Mouse (Mus musculus) adrenal gland, adult 18-20 months (tissue): ENCODE results near the gene Dpf3. TPM values are rescaled to one million over a fixed set of nuclear protein-coding genes. Genes with fewer than 3 reads are reported as not detected.

Source experiments
- DNase-seq, 2 experiments: peaks; one replicate each; pipeline ENCODE4 v3.0.0; 2021 to 2022; ENCODE audit warnings: low spot score in 2 of 2
- long read RNA-seq, 2 experiments: library from polyadenylated mRNA; stranded (forward); transcript quantifications; one replicate each; pipeline ENCODE4 v2.0.0; 2021
- total RNA-seq, 2 experiments: library from RNA; stranded (reverse); gene quantifications; 1 replicate in 1 of 2; 2 replicates in 1 of 2; pipeline ENCODE4 v1.2.3; 2021

The Dpf3 gene
- 1 to 10 TPM; 7.3 to 7.7 TPM for total RNA-seq
- long read RNA-seq, experiment 1, partial matches to known transcripts: 0 of 2 reads
- long read RNA-seq, experiment 1, other reads (novel, unspliced or antisense): 2 of 2 reads
- long read RNA-seq, experiment 2, partial matches to known transcripts: 3 of 5 reads
- long read RNA-seq, experiment 2, other reads (novel, unspliced or antisense): 2 of 5 reads

DNA sequence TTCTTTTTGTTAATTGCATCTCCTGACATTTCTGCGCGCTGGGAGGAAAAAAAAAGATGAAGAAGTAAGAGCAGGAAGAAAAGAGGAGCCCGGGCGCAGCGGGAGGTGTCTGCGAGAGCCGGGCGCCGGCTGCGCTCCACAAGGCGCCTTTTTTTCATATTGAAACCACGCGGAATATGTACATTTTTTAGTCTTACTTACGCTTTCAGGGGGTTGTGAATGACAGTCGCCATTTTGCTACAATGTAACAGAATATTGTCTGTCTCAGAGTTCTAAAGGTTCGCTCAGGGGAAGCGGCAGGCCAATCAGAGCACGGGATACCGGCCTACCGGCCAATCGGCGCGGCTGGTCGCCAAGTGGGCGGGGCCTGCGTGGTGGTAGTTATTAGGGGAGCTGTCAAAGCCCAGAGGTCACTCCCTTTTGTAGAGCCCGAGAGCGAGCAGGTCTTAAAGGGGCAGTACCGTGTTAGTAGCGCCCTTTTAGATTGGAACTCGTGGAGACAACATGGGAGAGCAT lies at the start of gene Dpf3:
Dpf3 (minus strand) TSS at position 241 of the 516 bp plus-strand sequence.
- peak; percentile 99 for DNase-seq

GRCm38 (mm10) chr12:83536039-83536438 lies 48.5 kb upstream of the Dpf3 start:
- DNase-seq: no peak

GRCm38 (mm10) chr12:83535428-83535827 lies 47.9 kb upstream of the Dpf3 start:
- no peak for DNase-seq

GRCm38 (mm10) chr12:83534190-83534589 lies 46.7 kb upstream of the Dpf3 start:
- no peak for DNase-seq

- no peak for DNase-seq
These were observed 45.5 kb upstream of the Dpf3 start for GRCm38 (mm10) chr12:83532966-83533365.

- DNase-seq: no peak
These were observed 44.5 kb upstream of the Dpf3 start for GRCm38 (mm10) chr12:83531992-83532391.

DNA sequence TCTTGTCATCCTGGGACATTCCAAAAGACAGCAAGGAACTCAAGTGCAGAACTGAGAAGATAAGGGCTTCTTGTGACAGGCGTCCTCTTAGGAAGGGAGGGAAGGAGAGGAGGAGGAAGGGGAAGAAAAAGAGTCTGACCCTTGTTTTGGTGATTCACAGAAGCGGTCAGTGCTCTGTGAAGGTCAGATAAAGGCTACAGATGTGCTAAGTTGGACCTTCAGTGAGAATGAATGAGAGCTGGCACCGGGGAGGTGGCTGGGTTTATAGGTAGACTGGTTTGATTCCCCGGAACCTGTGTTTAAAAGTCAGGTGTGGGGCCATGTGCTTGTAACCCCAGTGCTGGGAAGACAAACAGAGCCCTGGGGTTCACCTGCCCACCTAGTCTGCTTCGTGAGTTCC lies 41.1 kb upstream of the Dpf3 start:
- no peak for DNase-seq

- no peak for DNase-seq
These were observed 40.3 kb upstream of the Dpf3 start for GRCm38 (mm10) chr12:83527816-83528215.

DNA sequence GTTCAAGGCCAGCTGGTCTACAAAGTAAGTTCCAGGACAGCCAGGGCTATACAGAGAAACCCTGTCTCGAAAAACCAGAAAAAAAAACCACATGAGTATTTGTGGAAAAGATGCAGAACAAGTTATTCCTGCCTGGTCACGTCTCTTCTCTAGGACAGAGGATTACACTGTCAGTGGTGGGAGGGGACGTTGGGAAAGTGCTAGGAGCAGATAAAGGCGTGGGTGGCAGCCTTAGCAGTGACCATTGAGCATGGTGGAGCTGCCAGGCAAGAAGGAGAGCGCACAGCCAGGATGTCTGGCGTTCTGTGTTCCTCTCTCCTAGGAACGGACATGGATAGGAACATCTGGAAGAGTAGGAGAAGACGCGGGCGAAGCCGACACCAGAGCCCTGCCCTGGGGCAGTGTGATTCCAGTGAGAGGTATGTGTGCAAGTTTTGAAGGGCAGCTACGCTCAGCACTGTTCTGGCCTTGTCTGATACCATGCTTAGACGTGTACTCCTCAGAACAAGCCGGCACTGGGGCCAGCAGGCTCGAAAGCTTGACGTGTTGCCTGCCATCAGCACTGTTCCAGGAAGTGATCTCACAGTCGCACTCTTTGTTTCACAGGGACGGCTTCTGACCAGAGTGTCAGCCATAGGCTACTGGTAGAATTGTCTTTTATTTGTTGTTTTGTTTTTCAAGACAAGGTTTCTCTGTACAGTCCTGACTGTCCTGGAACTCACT lies 38.5 kb upstream of the Dpf3 start:
- no peak for DNase-seq

DNA sequence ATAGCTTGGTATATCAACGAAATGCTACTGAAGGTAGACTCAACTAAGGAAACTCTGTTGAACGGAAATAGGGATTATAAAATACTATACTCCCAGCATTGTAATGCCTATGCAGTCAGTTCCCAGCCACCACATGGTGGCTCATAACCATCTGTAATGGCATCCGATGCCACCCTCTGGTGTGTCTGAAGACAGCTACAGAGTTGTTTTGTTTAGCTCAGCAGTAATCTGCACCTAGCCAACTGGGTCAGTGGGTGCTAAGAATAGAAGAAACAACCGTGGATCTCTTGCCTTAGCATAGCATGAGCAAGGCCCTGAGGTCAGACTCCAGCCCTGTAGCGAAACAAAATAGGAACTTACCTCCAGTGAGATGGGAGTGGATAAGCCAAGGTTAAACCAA lies 36.8 kb upstream of the Dpf3 start:
- DNase-seq: no peak

- no peak for DNase-seq
These were observed 36.4 kb upstream of the Dpf3 start for GRCm38 (mm10) chr12:83523892-83524291.

GRCm38 (mm10) chr12:83523056-83523455 lies 35.5 kb upstream of the Dpf3 start:
- no peak for DNase-seq

GRCm38 (mm10) chr12:83521083-83521482 lies 33.6 kb upstream of the Dpf3 start:
- DNase-seq: no peak

- peak; percentile 94 to 96 for DNase-seq
These were observed 32.9 kb upstream of the Dpf3 start, which contains the start of gene Dcaf4 for GRCm38 (mm10) chr12:83520311-83520890. Gene Dcaf4 (plus strand): TSS chr12:83520466.

- DNase-seq: no peak
These were observed 30.1 kb upstream of the Dpf3 start for GRCm38 (mm10) chr12:83517580-83517979.

DNA sequence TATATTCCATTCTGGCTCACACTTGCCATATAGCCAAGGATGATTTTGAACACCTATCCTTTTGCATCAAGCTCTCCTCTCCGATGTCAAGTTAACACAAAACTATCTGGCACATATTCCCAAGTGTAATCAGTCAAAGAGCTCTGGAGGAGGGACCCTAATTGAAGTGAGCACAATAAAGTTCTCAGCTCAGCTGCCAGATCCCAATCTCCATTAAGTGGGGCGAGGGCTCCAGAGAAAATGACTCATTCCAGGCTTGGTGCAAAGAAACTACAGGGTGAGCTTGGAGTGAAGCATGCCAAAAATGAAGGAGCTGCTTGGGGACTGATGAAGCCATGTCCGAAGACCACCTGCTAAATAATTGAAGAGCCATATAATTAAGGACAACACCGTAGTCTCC lies 26.7 kb upstream of the Dpf3 start:
- DNase-seq: no peak

GRCm38 (mm10) chr12:83513185-83513584 lies 25.7 kb upstream of the Dpf3 start:
- no peak for DNase-seq

DNA sequence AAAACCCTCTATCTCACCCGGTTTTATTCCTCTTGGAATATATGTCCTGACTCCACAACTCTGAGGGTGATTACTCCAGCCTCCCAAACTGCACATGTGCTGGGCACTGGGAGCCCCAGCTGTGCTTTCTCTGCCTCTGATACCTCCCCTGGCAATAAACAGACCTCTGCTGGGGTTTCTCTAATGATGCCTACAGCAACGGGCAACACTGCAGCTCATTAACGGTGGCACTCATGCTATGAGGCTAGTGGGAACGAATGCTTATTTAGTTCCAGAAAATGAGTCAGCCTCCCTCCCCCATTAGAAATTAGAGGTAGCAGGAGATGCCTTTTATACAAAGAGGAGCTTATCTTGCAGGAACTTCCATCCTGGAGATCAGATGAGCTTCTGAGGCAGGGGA lies 25.3 kb upstream of the Dpf3 start:
- no peak for DNase-seq

- DNase-seq: no peak
These were observed 23.1 kb upstream of the Dpf3 start for GRCm38 (mm10) chr12:83510586-83510985.

DNA sequence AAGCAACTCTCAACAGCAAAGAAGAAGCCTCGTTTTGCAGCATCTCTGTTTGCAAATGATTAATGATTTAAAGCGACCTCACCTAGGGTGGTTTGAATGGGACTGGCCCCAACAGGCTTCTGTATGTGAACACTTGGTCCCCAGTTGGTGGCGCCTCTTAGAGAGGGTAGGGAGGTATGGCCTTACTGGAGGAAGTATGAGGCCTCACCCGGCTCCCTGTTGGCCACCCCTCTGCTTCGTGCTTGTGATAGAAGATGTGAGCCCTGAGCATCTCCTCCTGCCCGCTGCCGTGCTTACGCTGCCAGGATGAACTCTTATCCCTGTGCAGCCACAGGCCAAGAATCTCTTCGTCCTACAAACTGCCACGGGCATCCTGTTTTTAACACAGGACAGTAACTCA lies 19.0 kb upstream of the Dpf3 start:
- DNase-seq: no peak

DNA sequence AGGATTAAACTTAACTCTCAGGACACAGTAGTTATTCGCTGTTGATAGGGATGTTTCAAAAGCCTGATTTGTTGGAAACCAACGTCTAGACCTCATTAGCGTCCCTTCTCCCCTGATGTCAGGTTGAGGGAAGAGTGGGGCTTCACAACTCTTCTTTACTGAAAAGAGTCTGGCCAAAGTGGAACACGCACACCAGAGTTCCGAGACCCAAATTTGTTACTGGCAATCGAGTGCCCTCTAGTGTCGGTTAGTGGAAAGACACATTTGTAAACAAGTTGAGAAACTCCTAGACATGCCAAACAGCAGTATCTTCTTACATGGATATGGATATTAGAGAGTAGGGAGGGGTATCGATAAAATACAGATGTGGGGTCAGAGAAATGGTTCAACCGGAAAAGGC lies 14.7 kb upstream of the Dpf3 start:
- peak in 1 of 2 experiments; percentile 67 for DNase-seq

GRCm38 (mm10) chr12:83499256-83499655 lies 11.7 kb upstream of the Dpf3 start:
- no peak for DNase-seq
